Mouse (Mus musculus) stomach, postnatal 0 days (tissue): ENCODE results near the gene Scimp.

Experiments used
- CTCF ChIP-seq: IDR thresholded peaks from 2 replicates; pipeline ENCODE4 v1.5.1; 2016; ENCODE audit warnings: antibody characterized with exemption, low read depth, mild to moderate bottlenecking, moderate library complexity
- EP300 ChIP-seq: optimal IDR thresholded peaks from 2 replicates; pipeline ENCODE3; 2016; ENCODE audit warnings: antibody characterized with exemption

DNA sequence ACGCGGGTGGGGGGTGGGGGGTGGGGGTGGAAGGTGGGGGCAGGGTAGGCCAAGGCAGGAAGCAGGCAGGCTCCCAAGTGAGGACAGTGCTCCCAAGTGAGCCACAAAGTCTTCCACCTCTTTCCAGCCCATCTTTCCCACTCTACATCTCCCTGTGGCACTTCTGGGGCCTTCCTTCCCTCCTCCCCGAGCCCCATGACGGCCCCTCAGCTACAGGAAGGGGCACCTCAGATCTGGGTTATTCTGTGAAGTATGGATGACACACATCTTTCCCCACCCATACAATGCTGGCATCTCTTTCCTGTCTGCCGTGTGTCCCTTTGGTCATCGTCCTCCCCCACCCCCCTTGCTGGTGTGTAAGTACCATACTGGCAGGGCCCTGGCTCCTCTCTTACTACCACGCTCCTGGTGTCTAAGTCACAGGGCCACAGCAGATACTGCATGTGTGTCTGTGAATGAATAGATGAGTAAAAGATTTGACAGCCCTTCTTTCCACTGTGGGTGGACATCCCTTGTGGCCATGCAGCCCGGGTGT is 6.7 kb downstream of the Scimp start:
- TF ChIP-seq CTCF = no peak
- no peak for TF ChIP-seq EP300
